Mouse (Mus musculus) embryo, embryonic 10.5 days (tissue): ENCODE data around the gene Syt7.

Experiments
- DNase-seq: peaks from one replicate; pipeline ENCODE4 v3.0.0-alpha.2; 2015; ENCODE audit warnings: low spot score

The Syt7 gene

DNA sequence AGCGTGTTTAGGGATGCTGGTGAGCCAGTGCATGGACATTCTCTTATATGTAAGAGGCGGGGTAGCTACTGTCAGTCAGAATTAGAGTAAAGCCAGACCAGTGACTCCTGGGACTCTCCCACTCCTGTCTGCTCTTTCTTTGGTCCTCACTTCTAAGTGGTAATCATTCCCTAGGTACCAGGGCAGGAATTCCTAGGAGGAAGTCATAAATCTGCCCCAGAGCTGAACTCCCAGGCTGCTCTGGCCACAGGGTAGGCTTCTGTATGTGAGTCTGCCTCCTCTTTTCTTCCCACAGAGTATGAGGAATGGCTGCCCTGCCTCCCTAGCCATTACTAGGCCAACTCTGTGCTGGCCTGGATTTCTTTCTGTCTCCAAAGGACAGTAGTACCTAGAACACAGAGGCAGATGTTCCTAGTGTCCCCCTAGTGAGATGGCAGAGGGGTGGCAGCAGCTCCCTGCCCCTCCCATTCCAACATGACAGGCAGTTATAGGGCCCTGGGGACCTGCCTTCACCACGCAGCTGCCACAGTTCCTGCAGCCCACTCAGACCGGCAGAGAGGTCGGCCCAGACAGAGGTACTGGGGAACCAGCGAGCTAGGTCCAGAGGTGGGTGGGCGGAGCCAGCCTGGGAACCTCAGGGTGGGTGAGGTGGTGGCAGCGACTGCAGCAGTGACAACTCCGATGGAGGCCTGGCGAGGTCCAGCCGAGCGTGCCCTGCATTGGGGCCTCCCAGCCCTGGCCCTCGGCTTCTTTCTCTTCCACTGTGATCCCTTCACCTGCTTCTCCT lies 36.8 kb downstream of the Syt7 start:
- DNase-seq, result peak; percentile 55

DNA sequence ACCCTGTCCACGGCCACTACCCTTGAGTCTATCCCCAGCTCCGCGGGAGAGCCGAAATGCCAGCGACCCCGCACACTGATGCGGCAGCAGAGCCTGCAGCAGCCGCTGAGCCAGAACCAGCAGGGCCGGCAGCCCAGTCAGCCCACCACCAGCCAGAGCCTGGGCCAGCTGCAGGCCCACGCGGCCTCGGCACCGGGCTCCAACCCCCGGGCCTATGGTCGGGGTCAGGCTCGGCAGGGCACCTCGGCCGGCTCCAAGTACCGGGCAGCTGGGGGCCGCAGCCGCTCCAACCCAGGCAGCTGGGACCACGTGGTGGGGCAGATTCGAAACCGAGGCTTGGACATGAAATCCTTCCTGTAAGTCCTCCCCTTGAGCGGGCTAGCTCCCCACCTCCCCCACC lies 37.4 kb downstream of the Syt7 start:
- DNase-seq, result no peak

DNA sequence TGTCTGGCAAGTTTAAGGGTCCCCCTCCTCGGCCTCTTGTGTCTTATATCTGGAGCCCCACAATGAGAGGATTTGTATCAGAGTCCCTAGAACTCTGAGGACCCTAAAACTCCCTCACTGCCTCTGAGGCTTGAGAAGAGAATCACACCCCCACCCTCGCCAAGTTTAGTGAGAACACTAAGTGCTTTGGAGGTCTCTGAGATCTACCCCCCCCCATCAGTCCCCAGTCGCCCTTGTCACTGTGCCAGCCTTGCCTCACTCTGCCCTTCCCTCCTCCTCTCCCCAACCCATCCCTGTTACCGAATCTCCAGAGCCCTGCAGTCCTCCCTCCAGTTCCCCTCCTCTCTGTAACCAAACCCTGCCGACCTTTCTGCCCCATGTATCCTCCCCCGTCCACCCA lies 37.9 kb downstream of the Syt7 start:
- no peak for DNase-seq

DNA sequence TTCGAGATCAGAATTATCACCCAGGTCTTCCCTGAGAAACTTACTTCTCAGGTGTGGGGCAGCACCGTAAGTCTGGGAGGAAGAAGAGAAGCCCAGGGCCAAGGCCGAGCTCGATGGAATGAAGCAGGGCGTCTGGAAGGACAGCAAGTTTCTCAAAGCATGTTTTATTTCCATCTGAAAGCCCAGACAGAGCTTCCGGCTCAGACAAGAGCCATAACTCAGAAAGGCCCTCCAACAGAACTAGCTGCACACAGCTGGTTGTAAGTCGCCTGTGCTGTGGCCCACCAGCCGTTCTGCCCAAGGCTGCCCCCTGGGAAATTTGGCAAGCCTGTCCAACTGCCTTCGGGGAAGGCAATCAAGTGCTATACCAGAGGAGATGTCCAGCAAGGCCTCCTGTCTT lies 38.5 kb downstream of the Syt7 start:
- no peak for DNase-seq

DNA sequence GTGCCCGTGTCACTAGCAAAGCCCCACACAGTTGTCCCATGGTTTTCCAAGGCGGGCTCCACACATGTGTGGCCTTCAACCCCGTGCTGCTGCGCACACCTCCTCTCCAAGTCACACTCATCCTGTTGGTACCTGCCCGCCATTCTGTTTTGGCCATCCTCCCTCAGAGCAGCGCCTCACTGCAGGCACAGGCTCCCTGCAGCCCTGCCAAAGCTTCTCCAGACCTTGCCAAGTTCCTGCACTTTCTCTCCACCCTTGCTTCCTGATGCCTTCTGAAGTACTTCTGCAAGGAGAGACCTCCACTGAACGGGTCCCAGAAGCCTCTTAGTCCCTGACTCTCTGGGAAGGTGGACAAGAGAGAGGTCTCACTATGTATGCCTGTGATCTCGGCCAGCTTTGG lies 40.5 kb downstream of the Syt7 start:
- DNase-seq, result no peak

DNA sequence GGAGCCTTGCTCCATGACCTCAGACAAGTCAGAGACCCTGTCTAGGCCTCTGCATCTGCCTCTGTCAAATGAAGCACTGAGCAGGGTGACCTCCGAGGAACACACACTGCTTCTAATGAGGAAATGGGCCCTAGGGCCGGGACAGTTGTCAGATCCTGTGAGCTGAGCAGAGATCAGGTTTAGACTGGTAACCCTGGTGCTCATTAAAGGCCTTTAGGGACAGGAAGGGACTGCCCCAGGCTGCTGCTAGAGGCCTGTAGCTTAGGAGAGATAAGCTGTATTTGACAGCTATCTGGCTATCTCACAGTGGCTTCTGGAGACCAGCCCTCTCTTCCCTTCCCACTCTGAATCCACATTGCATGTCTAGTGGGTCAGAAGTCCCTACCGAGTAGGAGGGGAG lies 42.5 kb downstream of the Syt7 start:
- peak; percentile 28 for DNase-seq

DNA sequence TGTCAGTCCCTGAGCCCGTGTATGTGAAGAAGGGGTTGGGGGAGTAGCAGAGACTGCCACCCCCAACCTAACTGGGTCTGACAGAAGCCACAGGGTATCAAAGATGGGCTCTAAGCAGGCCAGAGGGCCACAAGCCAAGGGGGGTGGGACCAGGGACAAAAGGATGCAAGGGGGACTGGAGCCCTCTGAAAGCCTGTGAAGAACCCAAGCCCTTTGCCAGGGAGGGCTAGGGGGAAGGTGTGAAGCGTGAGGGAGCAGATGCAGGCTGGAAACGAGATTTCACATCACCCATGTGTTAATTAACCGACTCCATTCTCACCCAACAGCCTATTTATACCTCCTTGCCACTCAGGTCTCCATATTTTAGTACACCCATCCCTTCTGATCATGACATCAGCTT lies 43.0 kb downstream of the Syt7 start:
- DNase-seq, result no peak

DNA sequence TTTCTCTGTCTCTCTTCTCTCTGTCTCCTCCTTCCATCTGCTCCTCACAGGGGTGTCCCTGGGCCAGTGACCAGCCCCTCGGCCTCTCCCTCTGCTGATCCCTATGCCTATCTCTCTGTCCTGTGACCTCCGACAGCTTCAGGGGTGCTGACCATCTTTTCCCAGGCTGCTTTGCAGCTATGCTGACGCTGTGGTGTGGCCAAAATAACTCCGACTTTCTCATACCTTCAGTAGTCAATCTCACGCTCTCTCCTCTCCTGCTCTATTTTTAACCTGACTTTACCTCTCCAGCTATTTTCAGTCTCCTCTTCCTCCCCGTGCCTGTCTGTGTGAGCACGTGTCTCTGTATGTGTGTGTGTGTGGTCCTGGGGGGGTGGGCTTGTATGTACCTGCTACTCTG lies 44.3 kb downstream of the Syt7 start:
- no peak for DNase-seq

DNA sequence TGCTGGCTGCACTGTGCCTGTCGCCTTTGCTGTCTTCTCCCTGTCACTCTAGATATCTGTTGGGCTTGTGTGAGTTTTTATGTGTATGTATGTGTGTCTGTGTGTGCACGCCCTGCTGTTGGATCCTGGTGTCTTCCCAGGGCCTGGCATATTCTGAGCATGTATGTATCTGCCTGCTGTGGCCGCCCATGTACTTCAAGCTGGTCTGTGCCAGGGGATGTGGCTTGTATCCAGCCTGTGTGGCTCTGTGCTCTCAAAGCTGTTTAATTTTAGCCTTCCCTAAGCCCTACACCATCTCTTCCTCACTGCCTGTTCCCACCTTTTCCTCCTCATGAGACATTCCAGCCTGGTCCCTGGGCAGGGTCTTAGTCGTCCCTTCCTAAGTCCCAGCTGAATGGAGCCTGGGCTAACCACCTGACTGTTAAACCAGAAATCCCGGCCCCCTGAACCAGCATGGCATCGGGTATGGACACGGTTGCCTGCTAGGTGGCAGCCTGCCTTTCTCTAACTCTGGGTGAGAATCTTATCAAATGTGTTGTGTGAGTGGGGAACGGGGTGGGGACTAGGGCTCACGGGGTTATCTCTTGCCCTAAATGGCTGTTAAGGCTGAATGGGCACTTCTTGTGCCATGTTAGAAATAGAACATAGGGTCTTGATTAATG lies 45.1 kb downstream of the Syt7 start:
- DNase-seq, result no peak

DNA sequence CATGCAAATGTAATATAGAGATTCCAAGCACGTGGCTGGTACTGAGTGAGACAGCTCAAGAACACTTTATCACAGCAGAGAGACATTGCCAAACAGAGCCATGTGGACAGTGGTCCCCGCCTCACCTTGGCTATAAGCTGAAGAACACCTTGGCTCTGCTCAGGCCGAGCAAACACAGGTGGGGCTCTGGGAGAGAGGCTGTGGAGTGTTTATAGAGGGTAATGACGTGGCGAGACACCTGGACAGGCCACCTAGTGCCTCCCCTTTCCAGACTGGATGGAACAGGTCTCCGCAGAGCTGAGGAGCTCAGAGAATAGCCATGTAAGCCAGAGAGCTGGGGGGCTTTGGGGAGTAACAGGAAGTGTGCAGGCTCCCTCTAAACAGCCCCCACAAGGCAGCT lies 46.0 kb downstream of the Syt7 start:
- no peak for DNase-seq

DNA sequence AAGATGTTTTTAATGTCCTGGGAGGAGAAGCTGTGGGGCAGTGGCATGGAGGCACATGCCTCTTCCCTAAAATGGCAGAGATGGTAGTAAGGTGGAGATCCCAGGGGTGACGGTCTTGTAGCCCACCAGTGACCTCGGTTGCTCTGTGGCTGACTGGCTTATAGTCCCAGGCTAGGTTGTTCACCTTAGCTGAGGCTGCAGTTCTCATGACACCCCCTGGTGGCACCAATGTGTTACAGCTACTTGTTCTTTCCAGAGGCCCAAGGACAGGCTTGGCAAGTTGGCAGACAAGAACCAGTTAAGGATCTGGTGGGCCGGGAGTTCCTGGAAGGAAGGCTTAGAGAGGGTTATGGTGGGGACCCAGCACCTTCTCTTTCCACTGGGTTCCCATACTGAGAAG lies 47.0 kb downstream of the Syt7 start:
- DNase-seq, result peak; percentile 84

DNA sequence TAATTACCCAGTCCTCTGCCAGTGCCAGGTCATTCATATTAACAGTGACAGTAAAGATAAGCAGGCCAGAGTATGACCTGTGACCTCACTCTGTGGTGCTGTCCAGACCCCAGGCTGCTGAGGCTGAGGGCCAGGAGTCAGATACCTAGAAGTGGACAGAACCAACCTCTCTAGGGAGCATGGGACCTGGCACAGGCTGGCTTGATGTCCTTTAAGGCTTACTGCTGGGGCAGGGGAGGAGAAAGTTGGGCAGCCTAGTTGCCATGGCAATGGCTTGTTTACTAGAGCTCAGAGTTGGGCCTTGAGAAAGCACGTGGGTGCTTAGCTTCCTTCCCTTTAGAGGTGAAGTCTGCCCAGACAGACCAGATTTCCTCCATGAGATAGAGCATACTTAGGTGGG lies 47.8 kb downstream of the Syt7 start:
- no peak for DNase-seq

DNA sequence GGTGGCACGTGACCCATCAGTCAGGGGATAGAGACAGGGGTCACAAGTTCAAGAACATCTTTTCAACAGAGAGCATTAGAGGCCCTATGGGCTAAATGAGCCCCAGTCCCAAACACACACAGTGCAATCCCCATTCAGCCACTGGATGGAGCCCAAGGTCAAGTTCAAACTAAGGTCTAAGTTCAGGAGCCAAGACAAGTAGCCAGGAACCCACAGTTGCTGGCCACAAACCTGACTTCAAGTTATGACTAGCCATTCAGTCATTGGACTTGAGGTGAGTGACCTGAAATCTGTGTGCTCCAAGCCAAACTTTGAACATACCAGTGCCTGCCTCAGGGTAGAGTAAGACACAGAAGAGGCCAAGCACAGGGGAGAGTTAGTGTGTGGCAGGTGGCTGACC lies 48.6 kb downstream of the Syt7 start:
- peak; percentile 52 for DNase-seq

DNA sequence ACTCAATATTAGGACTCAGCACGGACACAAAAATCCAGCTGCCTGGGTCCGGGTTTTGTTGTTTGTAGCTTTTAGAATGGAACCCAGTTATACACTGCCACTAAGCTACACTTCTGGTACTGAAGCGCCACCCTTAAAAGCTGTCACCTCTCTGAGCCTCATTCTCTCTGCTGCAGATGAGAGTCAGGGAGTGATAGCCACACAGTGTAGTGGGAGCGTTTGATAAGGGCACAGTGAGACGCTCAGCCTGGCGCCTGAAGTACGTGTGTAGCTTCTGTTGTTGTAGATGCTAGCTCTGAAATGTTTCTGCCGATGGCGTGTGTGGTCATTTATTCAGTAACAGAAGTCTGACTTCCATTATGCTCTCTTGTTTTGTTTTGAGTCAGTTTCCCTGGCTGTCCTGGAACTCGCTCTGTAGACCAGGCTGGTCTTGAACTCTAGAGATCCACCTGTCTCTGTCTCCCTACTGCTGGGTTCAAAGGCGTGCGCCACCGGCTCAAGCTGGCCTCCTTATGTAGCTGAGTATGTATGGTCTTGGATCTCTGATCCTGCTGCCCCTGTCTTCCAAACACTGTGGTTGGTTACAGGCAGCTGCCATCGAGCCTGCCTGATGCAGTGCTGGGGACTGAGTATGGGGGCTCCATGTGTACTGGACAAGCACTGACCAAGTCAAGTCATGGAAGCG lies 55.9 kb downstream of the Syt7 start:
- no peak for DNase-seq

DNA sequence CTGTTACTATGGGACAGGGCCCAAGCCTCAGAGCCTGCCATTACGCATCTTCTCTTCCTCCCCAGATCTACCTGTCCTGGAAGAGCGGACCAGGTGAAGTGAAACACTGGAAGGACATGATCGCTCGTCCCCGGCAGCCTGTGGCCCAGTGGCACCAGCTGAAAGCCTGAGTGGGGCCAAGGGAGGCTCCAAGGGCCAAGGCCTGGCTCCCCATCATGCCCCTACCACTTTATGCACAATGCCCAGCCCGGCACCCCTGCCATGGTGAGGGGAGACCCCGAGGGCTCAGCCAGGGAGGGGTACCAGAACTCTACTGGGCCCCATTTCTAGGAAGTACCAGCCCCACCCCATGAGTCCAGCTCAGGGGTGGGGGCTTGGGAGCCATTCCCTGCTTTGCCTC lies 59.4 kb downstream of the Syt7 start:
- DNase-seq, result no peak

DNA sequence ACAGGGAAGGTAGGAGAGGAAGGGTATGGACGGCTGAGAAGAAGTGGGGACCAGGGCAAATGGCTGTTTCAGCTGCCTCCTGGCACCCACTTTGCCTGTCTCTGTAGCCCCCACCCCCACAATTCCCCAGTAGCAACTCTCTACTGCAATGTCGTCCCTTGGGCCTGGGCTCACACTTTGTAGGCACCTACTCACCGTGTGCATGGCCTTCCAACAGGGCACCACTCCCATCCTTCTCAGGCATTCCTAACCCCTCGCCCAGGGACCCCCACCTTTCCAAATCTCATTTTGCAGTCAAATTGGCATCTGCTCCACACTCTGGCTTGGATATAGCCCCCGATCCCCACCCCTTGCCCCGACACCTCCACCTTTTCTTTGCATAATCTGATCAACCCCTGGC lies 60.3 kb downstream of the Syt7 start:
- no peak for DNase-seq

DNA sequence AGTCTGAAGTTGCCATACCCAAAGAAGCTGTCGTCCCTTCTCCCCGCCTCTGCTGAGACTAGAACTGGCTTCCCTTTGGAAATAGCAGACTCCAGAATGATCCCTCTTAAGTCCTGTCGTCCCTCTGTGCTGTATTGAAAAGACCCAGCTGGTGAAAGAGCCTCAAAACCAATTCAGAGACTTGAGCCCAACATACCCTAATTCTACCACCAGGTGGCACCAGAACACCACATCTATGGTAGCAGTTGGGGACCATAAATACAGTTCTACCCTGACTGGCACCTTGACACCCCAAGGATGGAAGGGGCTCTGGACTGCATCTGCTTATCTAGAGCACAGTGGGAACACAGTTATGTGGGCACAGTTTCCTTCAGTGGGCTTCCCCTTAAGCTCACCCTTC lies 60.8 kb downstream of the Syt7 start:
- peak; percentile 93 for DNase-seq

DNA sequence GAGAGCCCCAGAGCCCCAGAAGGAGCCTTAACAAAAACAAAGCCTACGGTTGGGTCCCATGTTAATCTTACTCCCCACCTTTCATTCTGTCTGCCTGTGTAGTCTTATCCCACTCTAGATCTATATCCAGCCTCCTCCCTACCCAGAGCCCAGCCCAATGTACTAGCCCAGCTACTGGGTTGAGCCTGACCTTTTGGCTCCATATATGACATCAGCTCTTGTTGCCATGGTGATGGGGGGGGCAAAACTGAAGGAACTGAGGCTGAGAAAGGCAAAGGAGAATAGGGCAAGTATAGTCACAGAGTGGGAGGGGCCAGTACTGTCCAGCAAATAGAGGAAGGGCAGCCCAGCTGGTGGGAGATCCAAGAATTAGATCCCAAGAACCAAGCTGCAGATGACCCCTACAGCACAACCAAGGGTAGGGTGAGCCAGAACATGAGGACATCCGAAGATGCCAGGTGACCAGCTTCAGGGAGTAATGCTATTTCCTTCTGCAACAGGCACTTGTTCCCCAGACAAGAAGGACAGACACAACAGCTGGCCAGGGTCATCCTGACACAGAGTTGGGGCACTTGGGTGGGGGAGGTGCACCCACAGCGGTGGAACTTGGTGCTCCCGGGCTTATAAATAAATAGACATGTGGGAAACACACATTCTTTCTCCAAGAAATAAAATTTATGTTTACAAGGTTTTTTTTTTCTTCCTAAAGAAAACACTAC lies 66.0 kb downstream of the Syt7 start:
- DNase-seq, result no peak

DNA sequence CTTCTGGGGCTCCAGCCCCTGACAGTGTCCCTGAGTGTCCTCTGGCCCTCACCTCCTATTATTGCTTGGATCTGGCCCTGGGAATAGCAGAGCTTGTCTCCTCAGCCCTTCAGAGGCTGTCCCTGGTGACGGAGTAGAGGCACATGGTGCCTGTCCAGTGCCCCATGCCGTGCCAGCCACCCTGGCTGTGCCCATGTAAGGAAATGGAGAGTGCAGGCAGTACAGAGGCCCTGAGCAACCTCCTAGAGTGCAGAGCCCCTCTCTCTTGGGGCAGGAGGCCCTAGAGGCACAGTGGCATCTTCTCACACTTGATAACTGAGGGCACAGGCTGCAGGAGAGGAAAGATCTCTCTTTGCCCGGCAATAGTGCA lies 66.5 kb downstream of the Syt7 start:
- no peak for DNase-seq

DNA sequence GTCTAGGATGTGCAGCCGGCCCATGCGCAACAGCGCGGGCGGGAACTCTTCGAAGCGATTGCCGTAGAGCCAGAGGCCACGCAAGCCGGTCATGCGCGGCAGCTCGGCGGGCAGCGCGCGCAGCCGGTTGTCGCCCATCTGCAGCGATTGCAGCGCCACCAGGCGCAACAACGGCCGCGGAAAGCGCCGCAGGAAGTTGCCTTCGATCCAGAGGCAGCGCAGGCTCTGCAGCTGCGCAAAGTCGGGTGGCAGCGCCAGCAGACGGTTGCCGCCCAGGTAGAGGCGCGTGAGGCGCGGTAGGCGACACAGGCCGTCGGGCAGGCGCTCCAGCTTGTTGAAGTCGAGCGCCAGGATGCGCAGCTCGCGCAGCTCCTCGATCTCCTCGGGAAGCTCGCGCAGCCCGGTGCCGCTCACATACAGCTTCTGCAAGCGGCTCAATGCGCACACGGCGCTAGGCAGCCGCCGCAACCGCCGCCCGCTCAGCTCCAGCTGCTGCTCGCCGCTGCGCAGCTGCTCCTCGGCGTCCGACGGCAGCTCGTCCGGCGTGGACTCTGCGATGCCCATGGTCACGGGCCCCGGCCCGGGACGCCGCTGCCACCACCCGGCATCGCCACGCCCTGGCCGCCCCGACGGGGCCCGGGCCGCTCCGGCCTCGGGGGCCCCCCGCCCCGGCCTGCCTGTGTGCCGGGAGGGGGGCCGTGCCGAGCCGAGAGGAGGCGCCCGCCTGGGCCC lies 68.0 kb downstream of the Syt7 start, which contains the start of gene Lrrc10b:
Gene Lrrc10b, minus strand, starts transcription at position 722 of the 732 bp plus-strand sequence.
- DNase-seq, result peak; percentile 80

DNA sequence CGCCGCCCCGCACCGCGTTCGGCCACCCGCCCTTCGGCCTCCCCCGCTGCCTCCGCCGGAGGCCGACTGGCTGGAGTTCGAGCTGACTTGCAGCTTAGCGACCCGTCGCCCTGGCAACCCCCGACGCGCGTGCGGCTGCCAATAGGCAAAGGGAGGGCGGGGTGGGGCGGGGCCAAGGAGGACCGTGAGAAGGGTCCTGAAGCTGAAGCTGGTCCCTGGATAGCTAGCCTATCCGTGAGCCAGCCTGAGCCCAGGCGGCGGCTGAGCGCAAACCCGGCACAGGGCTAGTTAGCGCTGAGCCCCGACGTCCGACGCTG lies 68.6 kb downstream of the Syt7 start:
- peak; percentile 94 for DNase-seq

DNA sequence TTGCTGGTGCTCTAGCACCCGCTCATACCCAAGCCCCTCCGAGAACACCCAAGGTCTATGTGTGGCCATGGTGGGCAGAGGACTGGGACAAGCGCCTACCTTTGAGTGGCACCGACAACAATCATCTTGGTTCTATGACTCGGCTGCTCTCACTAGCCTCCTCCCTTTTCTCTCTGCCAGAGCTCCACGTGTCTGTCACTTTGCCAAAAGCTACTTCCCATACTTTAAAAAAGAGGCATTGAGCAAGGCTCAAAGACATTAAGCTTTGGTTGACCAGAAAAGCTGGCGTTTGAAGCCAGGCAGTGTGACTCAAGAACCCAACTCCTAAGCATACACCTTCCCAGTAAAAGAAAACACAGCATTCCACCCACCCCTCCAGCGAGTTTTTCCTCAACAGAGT lies 69.2 kb downstream of the Syt7 start:
- no peak for DNase-seq
